Mouse (Mus musculus) left cerebral cortex, postnatal 25 days (tissue): ENCODE data around the gene Sys1. TPM values are rescaled to one million over a fixed set of nuclear protein-coding genes. Genes with fewer than 3 reads are reported as not detected.

Source experiments
- DNase-seq, 2 experiments: peaks; one replicate each; pipeline ENCODE4 v3.0.0; 2022; ENCODE audit warnings: low spot score in 2 of 2, mixed read lengths in 1 of 2
- intact Hi-C: fragments of 180-260 bp; cut with DNase I; formaldehyde crosslinking; loops from one replicate; pipeline ENCODE4 v1.15.1; 2025
- total RNA-seq, 2 experiments: library from RNA; stranded (reverse); gene quantifications; 2 replicates each; pipeline ENCODE4 v1.2.3; 2021

Sys1 gene
- total RNA-seq, 2 experiments from 2014 or later, result 38.0 to 39.7 TPM

GRCm38 (mm10) chr2:164517485-164518221, 60.9 kb downstream of the Sys1 start:
- DNase-seq, result peak; percentile 39 to 44
- intact Hi-C loops, result loop anchor here (2.0 to 5.0 kb wide), 2 partner anchors 55 to 101 kb away; partner anchors contain the start of gene Gm20458

- intact Hi-C loops, result loop anchor here (2.0 to 5.0 kb wide), 2 partner anchors 56 to 102 kb away; partner anchors contain the start of gene Gm20458
- peak in 1 of 2 experiments; percentile 38 for DNase-seq
Observed at GRCm38 (mm10) chr2:164518266-164519170, 61.8 kb downstream of the Sys1 start.

GRCm38 (mm10) chr2:164519171-164519526, 62.4 kb downstream of the Sys1 start:
- intact Hi-C loops, result loop anchor here (2.0 to 5.0 kb wide), 2 partner anchors 57 to 102 kb away; partner anchors contain the start of gene Gm20458
- no peak for DNase-seq

- intact Hi-C loops, result loop anchor here (5.0 kb wide), 1 partner anchor 42 kb away; the partner anchor contains the start of gene Wfdc2
- DNase-seq, result no peak
Observed at GRCm38 (mm10) chr2:164520782-164521181, 64.0 kb downstream of the Sys1 start.

- intact Hi-C loops, result loop anchor here (5.0 kb wide), 1 partner anchor 40 kb away; the partner anchor contains the start of gene Wfdc2
- DNase-seq, result peak in 1 of 2 experiments; percentile 77
Observed at GRCm38 (mm10) chr2:164521841-164522240, 65.1 kb downstream of the Sys1 start.

- intact Hi-C loops, result loop anchor here (5.0 kb wide), 1 partner anchor 40 kb away; the partner anchor contains the start of gene Wfdc2
- no peak for DNase-seq
Observed at GRCm38 (mm10) chr2:164522280-164522679, 65.5 kb downstream of the Sys1 start.

GRCm38 (mm10) chr2:164523301-164523773, 66.6 kb downstream of the Sys1 start:
- no peak for DNase-seq
- intact Hi-C loops, result loop anchor here (5.0 kb wide), 1 partner anchor 39 kb away; the partner anchor contains the start of gene Wfdc2

GRCm38 (mm10) chr2:164528557-164528956, 71.8 kb downstream of the Sys1 start:
- no peak for DNase-seq
- intact Hi-C loops, result no loop called here

Other genes with a start within 250 kb of the Sys1 start
- gene Wfdc15b, start 235.3 kb upstream of the Sys1 start, total RNA-seq, result not detected
- gene Svs2, start 218.5 kb upstream of the Sys1 start, total RNA-seq, result not detected
- not detected for gene Svs3b, start 200.3 kb upstream of the Sys1 start, total RNA-seq
- not detected for gene Svs4, start 178.5 kb upstream of the Sys1 start, total RNA-seq
- gene Svs3a, start 167.7 kb upstream of the Sys1 start, total RNA-seq, result not detected
- not detected for gene Svs6, start 140.2 kb upstream of the Sys1 start, total RNA-seq
- gene Svs5, start 124.2 kb upstream of the Sys1 start, total RNA-seq, result not detected
- not detected for gene Slpi, start 67.9 kb upstream of the Sys1 start, total RNA-seq
- under 1 TPM; 0.41 to 0.43 TPM for gene Rbpjl, start 53.8 kb upstream of the Sys1 start, total RNA-seq
- gene Matn4, start 51.8 kb upstream of the Sys1 start, total RNA-seq, result 10 to 100 TPM; 11.5 to 13.8 TPM
- 10 to 100 TPM; 86.7 to 90.7 TPM for gene Sdc4, start 13.1 kb upstream of the Sys1 start, total RNA-seq
- gene Gm20458, start 4.0 kb downstream of the Sys1 start, total RNA-seq, result 10 to 100 TPM; 11.4 to 13.1 TPM
- gene Trp53tg5, start 16.8 kb downstream of the Sys1 start, total RNA-seq, result not detected
- 100 to 1,000 TPM; 114 to 127 TPM for gene Dbndd2, start 29.1 kb downstream of the Sys1 start, total RNA-seq
- 10 to 100 TPM; 92.5 to 94.5 TPM for gene Pigt, start 40.6 kb downstream of the Sys1 start, total RNA-seq
- 1 to 10 TPM in 1 of 2 experiments, under 1 TPM in 1; 0.71 to 1.3 TPM for gene Wfdc2, start 105.4 kb downstream of the Sys1 start, total RNA-seq
- gene Spint3, start 116.5 kb downstream of the Sys1 start, total RNA-seq, result not detected
- under 1 TPM in 1 of 2 experiments, not detected in 1; 0.46 TPM for gene Wfdc6a, start 128.5 kb downstream of the Sys1 start, total RNA-seq
- gene Eppin, start 136.6 kb downstream of the Sys1 start, total RNA-seq, result not detected
- gene Wfdc6b, start 156.6 kb downstream of the Sys1 start, total RNA-seq, result not detected
- gene Wfdc8, start 156.7 kb downstream of the Sys1 start, total RNA-seq, result not detected
- not detected for gene Wfdc16, start 181.8 kb downstream of the Sys1 start, total RNA-seq
- gene Wfdc10, start 199.1 kb downstream of the Sys1 start, total RNA-seq, result not detected
- gene Wfdc9, start 199.6 kb downstream of the Sys1 start, total RNA-seq, result not detected
- gene Wfdc11, start 217.1 kb downstream of the Sys1 start, total RNA-seq, result not detected
- not detected for gene Wfdc13, start 228.1 kb downstream of the Sys1 start, total RNA-seq
- not detected for gene Spint4, start 241.5 kb downstream of the Sys1 start, total RNA-seq